Mouse (Mus musculus) heart, postnatal 0 days (tissue): Measurements from ENCODE around the gene Phf2.

ENCODE experiments used
- CTCF ChIP-seq: IDR thresholded peaks from 2 replicates; pipeline ENCODE4 v1.5.1; 2016; ENCODE audit warnings: antibody characterized with exemption, control low read depth, low read depth
- EP300 ChIP-seq: IDR thresholded peaks from 2 replicates; pipeline ENCODE4 v1.6.1; 2016; ENCODE audit warnings: antibody characterized with exemption, low read depth

GRCm38 (mm10) chr13:48858779-48859178 lies 12.1 kb downstream of the Phf2 start:
- TF ChIP-seq CTCF (no peak), EP300 (no peak)
